Mouse (Mus musculus): ENCODE results near the gene Numa1.
"Not testable (repeated sequence)": the region's sequence is repeated elsewhere in the genome, so short reads cannot be mapped to it uniquely, and the experiment has no call there.

The Numa1 gene

DNA sequence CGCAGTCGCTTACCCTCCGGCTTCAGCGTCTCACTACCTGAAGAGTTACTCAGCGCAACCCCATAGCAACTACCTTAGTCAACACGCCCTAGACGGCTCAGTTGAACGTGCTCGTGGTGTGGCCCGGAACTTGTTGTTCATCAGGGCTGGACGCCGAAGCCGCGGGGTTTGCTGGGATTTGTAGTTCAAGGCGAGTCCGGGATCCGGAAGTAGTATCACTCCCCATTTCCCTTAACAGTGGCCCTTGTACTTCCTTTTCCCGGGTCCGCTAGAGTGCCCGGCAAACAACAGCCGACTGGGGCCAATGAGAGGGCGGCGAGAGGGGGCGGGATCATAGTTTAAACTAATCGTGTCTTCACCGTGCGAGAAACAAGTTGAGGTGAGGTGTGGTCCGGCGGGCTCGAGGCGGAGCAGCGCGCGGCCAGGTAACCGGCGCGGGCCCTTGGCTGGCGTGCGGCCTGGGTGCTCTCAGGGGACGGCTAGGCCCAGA lies at the start of gene Numa1, which contains the start of gene Lrrc51:
Gene Numa1 (plus strand): TSS at position 361 of the 490 bp plus-strand sequence.
Gene Lrrc51 (minus strand): TSS at position 145 of the 490 bp plus-strand sequence.
- peak; percentile 98 for DNase-seq (ENCODE audit: low read depth, low spot score)

DNA sequence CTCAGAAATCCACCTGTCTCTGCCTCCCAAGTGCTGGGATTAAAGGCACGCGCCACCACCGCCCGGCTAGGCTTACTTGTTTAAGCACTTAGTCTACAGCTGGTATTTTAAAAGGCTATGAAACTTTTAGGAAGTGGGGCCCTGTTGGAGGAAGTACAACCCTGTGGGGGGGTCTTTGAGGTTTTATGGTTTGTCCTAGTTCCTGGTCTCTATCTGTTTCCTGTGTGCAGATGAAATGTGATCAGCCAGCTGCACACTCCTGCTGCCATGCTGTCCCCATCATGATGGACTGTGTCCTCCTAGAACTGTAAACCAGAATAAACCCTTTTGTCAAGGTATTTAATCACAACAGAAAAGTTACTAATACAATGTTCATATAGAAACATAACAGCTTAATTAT lies 49.8 kb upstream of the Numa1 start:
- no peak for DNase-seq (ENCODE audit: low read depth, low spot score)

DNA sequence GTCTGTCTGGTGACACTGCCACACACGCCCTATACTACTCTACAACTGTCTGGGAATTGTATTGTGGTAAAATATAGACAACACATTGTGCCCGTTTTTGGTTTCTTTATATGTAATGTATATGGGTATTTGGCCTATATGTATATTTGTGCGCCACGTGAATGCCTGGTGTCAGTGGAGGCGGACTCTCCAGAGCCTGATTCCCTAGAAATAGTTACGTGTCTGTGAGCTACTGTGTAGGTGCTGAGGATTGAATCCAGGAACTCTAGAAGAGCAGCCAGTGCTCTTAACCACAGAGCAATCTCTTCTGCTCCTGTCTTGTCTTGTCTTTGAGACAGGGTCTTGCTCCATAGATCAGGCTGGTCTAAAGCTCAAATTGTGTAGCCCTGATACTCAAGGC lies 47.6 kb upstream of the Numa1 start:
- DNase-seq (ENCODE audit: low read depth, low spot score): no peak

DNA sequence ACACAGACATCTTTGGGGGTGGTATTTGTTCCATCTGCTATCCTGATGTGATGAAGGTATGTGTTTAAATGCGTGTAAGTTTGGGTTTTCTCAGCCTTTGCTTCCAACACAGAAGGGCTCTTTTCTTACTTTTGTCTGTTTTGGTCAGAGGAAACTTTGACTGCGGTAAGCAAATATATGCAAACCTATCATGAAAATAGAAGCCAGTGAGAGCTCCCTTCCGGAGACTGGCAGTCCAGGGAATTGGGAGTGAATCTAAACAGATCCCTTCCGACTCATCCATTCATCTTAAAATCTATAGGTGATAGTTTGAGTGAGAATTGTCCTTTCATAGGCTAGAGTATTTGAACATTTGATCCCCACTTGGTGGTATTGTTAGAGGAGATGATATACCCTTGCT lies 45.5 kb upstream of the Numa1 start:
- DNase-seq (ENCODE audit: low read depth, low spot score): no peak

DNA sequence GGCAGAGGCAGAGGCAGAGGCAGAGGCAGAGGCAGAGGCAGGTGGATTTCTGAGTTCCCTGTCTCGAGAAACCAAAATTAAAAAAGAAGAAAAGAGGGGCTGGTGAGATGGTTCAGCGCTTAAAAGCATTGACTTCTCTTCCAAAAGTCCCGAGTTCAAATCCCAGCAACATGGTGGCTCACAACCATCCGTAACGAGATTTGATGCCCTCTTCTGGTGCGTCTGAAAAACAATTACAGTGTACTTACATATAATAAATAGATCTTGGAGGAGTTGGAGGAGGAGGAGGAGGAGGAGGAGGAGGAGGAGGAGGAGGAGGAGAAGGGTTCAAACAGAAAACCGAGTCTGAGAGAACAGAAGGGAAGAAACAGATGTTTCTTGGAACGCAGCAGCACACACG lies 38.2 kb upstream of the Numa1 start:
- no peak for DNase-seq (ENCODE audit: low read depth, low spot score)

DNA sequence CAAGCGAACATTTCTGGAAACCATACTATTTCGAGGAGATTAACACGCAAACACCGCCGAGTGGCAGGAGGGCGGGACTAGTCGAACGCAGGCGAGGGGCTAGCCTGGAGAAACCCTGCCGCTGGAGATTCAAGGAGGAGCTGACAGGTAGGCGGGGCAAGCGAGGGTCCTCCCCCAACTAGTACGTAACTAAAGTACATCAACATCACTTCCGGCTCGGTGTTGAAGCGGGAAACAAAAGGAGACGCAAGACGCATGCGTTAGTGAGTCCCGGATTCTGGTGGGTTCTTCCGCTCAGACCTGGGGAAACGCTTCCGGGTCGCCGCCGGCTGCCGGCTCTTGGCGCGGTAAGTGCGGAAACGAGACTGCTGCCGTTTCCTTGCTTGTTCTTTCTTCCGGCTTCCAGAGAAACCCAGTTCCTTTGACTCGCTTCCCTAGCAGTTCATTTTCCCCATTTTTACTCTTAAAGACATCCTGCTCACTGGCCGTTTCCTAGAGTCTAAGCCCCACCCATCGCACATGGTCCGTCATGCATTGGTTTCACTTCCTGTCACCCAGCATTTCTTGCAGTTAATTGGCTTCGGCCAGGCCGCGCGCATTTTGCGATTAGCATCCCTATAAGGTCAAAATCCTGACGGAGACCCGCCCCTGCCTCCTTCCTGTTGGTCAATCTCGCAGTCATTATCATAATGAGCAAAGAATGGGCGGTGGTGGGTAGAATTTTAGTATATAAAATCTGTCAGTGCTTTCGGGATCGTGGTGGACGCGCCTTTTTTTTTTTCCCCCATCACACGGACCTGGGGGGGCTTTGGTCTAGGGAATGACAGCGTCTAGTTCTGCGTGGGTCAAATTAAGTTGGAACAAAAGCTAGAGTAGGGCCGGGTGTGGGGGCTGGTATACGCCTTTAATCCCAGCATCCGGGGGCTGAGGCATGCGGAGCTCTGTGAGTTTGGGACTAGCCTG lies 37.5 kb upstream of the Numa1 start:
- peak; percentile 98 for DNase-seq (ENCODE audit: low read depth, low spot score)

DNA sequence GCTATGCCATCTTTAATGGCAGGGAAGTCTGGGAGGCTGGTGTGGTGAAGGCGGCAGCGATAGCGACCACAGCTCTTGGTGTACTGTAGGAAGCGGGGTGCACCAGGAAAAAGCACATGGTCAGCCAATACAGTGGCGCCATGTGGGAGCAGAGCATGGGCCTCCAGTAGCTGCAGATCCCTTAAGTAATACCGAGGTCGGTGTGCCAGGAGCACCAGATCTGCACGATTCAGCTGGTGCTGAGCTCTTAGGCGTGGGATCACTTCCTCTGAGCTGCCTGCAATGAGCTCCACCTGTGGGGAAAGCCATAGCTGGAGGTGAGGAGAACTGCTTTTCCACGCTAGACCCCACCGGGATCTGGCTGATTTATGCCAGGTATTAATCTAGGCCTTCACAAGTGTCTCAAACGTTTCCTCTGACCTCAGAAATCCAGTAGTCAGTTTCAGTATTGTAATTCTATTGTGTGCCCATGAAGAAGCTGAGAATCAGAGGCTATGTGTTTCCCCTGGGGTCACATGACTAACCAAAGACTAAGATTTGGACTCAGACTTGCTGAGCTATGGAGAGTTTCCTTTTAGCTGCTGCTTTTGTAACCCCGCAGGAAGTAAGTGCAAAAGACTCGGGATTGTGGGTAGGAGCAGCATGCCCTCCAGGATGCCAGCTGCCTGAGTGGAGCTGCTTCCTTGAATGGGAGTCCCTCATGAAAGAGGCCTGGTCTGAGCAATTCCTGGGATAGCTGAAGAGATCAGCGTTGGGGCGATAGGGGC lies 33.4 kb upstream of the Numa1 start:
- no peak for DNase-seq (ENCODE audit: low read depth, low spot score)

DNA sequence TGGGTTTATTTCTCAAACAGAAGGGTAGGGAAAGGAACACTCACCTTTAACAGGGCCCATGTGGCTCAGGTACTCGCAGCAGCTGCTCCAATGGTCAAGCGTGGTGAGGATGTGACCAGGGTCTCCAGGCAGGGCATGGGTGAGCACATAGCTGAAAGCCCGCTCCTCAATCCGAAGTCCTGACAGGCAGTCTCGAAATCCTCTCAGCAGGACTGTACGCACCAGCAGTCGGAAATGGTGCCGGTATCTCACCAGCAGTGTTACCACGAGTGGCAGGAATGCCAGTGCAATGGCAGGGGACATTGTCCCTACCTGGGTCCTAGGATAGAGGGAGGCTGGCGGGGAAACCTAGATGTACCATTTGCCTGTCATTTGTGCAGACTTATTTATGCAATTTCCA lies 31.9 kb upstream of the Numa1 start:
- DNase-seq (ENCODE audit: low read depth, low spot score): no peak

DNA sequence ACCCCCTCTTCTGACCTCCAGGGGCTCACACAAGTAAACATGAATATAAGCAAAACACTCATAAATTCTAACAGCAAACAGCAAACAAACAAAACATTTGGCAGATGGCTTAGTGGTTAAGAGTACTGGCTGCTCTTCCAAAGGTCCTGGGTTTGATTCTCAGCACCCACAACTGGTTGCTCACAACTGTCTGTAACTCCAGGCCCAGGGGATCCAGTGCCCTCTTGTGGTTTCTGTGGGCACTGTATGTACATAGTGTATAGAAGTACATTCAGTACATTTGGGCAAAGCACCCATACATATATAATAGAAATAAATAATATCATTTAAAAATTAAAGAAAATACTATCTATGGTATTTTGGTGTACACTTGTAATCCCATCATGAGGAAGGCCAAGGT lies 31.1 kb upstream of the Numa1 start:
- DNase-seq (ENCODE audit: low read depth, low spot score): no peak

DNA sequence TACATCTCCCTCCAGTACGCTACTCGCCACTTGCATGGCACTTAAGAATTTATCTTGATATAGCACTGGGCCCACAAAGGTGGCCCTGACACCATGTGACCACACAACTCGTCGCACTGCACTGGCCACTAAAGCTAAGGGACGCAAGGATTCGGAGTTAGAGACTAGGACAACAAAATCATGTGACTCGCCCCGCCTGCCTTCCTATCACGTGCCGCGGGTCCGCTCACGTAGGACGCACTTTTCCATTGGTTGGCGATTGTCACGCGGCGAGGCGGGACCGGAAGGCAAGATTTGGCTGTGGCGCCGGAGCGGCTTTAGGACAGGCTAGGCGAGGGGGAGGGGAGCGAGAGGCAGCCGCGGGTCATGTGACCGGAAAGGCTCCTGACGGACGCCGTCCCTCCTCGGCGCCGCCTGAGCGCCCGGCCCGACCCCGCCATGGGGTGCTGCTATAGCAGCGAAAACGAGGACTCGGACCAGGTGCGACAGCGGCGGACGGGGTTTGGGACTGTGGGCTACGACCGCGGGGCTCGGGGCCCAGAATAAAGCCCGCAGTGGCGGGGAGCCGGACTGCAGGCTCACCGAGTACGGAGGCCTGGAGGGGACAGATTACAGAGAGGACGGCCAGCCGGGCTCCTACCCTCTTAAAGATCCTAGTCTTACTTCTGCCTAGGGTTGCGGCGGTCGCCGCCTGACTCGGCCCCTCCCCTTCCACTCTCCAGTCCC lies 28.2 kb upstream of the Numa1 start, which contains the start of gene Lamtor1:
Gene Lamtor1 (plus strand): TSS at position 344 of the 726 bp plus-strand sequence.
- DNase-seq (ENCODE audit: low read depth, low spot score): peak; percentile 98

DNA sequence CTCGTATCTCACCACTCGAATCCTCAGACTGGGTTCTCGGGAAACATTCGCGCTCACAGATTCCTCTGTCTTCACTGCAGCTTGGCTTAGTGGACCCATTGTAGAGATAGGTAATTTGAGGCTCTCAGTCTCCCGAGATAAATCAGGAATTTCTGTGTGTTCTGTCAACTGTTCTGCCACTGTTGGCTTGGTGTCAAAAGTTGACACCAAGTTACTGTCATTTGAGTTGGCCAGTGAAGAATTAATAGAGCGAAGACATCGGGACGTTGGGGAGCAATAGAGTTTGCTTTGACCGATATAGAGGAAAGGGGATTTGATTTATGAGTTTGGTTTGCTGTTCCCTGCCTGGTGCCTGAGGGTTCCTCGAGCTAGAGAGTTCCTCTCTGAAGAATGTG lies 27.6 kb upstream of the Numa1 start, which contains the start of gene Tomt:
Gene Tomt (minus strand): TSS at position 73 of the 395 bp plus-strand sequence.
- no peak for DNase-seq (ENCODE audit: low read depth, low spot score)

DNA sequence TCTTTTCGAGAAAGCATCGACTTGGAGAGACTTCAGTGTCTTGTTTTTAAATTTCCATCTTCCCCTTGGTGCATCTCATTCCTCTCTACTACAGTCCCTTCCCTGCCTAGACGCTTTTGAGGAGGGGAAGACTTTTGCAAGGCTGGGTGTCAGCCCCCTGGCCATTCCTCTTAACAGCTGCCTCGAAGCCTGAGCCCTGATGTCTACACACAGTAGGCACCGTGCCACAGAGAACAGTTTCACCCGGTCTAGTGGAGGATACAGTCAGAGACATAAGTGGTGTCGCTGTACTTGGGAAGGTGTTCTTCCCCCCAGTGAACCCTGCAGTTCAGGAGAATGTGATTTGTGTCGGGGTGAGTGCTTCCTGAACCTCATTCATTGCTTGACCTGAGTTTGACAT lies 27.2 kb upstream of the Numa1 start:
- no peak for DNase-seq (ENCODE audit: low read depth, low spot score)

DNA sequence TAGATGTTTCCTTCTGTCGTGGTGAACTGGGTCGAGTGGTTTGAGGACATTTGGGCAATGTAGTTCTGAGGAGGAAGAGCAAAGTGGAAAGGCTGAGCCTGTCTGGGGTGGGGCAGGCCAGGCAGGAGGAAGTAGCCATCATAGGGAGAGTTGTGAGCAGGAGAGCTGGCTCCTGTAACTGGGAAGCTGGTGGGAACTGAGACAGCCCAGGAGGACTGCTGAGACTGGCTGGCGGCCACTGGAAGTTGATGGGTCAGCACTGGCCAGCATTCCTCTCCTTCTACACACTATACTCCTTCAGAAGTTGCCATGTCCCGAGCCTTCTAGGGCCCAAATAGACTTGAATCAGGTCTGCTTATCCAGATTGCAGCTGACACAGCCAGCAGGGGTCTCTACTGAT lies 25.5 kb upstream of the Numa1 start:
- DNase-seq (ENCODE audit: low read depth, low spot score): no peak

DNA sequence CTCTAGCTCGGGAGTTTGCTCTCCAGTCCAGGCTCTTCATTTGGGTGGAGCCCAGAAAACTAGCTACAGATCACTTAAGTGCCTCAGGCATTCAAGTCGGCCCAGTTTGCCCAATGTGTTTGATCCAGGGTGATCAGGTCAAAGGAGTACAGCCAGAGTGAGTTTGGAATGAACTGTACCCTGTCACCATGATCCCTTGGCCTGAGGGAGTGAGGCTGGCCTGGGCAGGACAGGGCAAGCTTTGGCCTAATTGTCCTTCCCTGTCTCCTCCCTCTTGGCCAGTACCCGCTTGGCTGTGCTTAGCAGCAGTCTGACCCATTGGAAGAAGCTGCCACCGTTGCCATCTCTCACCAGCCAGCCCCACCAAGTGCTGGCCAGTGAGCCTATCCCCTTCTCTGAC lies 23.8 kb upstream of the Numa1 start:
- DNase-seq (ENCODE audit: low read depth, low spot score): no peak

DNA sequence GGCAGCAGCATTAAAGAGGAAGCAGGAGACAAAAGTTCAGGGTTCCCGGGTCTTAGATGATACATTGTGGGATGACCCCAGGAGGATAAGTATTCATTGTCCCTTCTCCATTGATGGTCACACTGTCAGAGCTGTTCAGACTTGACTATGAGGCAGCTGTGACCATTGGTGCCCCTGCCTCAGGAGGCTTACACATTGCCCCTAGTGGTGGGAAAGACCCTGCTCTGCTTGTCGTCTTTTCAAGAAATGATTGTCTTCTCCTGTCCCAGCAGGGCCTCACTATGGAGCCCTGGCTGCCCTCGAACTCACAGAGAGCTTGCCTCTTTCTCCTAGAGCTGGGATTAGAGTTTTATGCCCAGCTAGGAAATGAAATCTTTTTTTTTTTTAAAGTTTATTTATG lies 21.9 kb upstream of the Numa1 start:
- DNase-seq (ENCODE audit: low read depth, low spot score): no peak

DNA sequence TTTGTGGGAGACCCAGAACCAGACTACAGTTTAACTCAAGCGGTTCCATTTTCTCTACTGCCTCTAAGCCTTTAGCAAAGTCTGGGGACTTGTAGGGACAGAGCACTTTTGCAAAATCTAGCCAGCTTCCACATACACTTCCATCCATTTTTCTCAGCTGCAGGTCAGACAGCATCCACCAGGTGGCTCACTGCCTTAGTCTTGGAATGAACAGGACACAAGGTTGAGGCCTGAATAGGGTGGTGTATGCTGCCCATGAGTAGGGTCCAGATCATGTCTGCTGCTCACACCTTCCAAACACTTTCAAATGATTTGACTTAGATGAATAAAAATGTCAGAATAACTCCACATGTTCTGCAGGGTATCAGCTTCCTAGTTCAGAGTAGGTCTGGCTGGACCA lies 15.8 kb upstream of the Numa1 start:
- DNase-seq (ENCODE audit: low read depth, low spot score): peak; percentile 76

DNA sequence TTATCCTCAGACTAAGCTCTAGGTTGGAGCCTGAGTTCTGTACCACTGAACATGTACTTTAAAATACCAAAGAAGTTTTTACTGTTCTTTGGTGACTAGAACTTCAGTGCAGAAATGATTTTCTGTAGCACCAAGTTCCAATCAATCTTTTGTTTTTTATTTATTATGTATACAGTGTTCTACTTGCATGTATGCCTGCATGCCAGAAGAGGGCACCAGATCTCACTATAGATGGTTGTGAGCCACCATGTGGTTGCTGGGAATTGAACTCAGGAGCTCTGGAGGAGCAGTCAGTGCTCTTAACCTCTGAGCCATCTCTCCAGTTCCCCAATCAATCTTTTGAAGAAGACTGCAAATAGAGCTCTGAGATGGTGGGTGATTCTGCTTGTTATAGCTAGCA lies 8.0 kb upstream of the Numa1 start:
- not testable (repeated sequence) for DNase-seq (ENCODE audit: low read depth, low spot score)

DNA sequence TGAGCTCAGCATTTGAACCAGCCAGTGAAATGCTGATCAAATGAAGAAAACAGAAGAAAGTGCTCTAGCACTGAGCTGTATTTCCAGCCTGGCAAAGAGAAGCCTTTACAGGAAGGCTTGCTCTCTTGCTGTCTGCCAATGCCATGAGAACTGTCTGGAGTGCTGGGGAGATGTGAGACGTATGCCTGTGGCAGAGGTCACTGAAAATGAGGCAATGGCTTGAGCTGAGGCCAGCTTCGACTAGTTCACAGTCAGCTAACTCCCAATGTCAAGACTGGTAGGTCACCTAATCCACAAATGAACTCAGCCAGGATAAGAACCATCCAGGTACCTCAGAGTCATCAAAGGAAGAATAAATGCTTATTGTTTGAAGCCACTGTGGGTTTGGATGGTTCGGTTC lies 5.8 kb upstream of the Numa1 start:
- no peak for DNase-seq (ENCODE audit: low read depth, low spot score)

DNA sequence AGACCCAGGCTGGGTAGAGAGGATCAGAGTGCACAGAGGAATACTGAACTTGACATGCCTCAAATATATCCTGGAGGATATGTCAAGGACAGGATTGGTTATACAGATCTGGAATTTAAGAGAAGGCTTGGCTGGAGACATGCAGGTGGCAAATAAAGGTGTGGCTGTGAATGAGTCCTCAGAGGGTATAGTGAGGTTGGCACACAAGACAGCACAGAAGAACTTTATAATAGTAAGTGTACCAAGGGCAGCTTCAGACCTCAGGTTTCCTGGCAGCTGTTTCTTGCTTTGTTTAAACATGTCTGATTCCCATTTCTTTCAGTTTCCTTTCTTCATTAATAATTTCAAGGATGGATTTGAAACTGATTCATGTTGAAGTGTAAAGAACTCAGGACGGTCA lies 1.4 kb upstream of the Numa1 start:
- no peak for DNase-seq (ENCODE audit: low read depth, low spot score)

DNA sequence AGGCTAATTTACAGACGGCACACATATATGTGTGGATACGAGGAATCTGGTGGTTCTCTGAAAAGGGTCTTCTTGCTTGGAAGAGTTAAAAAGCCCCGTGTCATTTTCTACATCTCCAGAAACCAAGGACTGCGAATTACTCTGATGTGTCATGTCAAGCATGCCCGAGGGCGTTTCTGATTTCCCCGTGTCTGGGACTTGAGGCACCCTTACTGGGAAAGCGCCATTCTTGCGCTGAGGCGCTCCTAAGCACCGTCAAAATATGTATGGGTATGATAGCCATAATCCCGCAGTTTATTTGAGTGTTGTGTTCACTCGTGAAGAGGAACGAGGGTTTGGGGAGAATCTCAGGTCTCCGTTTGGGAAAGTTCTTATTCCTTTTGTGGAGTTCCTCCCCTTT lies 611 bp upstream of the Numa1 start:
- DNase-seq (ENCODE audit: low read depth, low spot score): peak; percentile 68

DNA sequence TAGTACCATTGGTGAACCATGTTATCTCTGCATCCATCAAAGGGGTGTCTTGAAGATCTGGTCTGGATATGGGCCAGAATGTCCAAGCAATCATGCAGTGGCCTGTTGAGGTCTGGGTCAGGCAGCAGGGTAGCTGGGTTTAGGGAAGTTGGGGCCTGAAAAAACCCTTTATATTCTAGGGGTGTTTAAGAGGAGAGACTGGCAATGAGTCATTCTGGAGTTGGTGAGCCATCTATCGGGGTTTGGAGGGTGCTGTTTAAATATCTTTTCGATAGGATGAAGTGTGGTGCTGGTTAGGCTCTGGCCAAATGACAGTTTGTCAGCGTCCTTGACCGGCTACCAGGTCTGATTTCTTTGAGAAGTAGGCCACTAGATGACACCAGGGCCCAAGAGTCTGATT lies 2.0 kb downstream of the Numa1 start:
- no peak for DNase-seq (ENCODE audit: low read depth, low spot score)

DNA sequence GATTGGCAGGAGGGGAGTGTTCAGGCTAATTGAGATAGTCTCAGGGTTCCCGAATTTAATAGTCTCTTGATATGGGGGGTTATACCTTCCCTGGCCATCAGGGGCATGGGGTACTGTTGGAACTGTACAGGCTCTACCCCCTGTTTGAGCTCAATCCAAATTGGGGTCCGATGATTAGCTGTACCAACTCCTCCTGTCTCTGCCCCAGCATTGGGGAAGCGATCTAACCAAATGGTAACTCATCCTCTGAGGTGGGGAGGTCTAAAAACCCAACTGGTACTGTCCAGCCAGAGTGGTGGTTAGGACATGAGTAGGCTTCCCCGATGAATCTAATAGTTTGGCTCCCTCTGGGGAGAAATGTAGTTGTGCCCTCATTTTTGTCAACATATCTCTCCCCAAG lies 3.1 kb downstream of the Numa1 start:
- DNase-seq (ENCODE audit: low read depth, low spot score): no peak
